Mouse (Mus musculus) MEL (cell line): ENCODE results near the gene AA467197. TPM values are rescaled to one million over a fixed set of nuclear protein-coding genes. Genes with fewer than 3 reads are reported as not detected.

ENCODE experiments used
- DNase-seq: peaks from one replicate; pipeline ENCODE4 v3.0.0; 2011; ENCODE audit warnings: low read depth, low spot score
- H3K27ac ChIP-seq: 2 replicates; pipeline ENCODE4 v1.5.1; 2012; ENCODE audit warnings: low read depth, mild to moderate bottlenecking, control low read depth, low read length, moderate library complexity; ENCODE audit not compliant: control insufficient read depth
- H3K27me3 ChIP-seq, 2 experiments: fragments of 150-350 bp in 1 of 2; sonication (generic) in 1 of 2; 2 replicates each; pipeline ENCODE4 v1.6.1; 2012; ENCODE audit warnings: low read length in 2 of 2, mild to moderate bottlenecking in 2 of 2, improper control_type of control experiment in 1 of 2, moderate library complexity in 1 of 2; ENCODE audit not compliant: insufficient read depth in 2 of 2, control insufficient read depth in 1 of 2
- H3K36me3 ChIP-seq, 2 experiments: 2 replicates each; pipeline ENCODE4 v1.6.1; 2012 to 2014; ENCODE audit warnings: low read length in 2 of 2, improper control_type of control experiment in 1 of 2, inconsistent platforms in 1 of 2, mild to moderate bottlenecking in 1 of 2; ENCODE audit not compliant: insufficient read depth in 2 of 2, control insufficient read depth in 1 of 2
- H3K4me1 ChIP-seq, 2 experiments: fragments of 150-350 bp in 1 of 2; sonication (generic) in 1 of 2; 2 replicates each; pipeline ENCODE4 v1.6.1; 2012; ENCODE audit warnings: low read length in 2 of 2, improper control_type of control experiment in 1 of 2, mild to moderate bottlenecking in 1 of 2; ENCODE audit not compliant: insufficient read depth in 2 of 2, control insufficient read depth in 1 of 2
- H3K4me3 ChIP-seq, 2 experiments: fragments of 150-350 bp in 1 of 2; sonication (generic) in 1 of 2; 2 replicates each; pipeline ENCODE4 v1.5.1; 2012; ENCODE audit warnings: low read depth in 2 of 2, low read length in 2 of 2, mild to moderate bottlenecking in 2 of 2, moderate library complexity in 2 of 2, control low read depth in 1 of 2, improper control_type of control experiment in 1 of 2; ENCODE audit not compliant: control insufficient read depth in 1 of 2, insufficient read depth in 1 of 2
- H3K79me2 ChIP-seq: 2 replicates; pipeline ENCODE4 v1.6.1; 2012; ENCODE audit warnings: mild to moderate bottlenecking, low read length, moderate library complexity; ENCODE audit not compliant: control insufficient read depth, poor library complexity, insufficient read depth
- H3K9ac ChIP-seq: 2 replicates; pipeline ENCODE4 v1.6.1; 2012; ENCODE audit warnings: low read depth, mild to moderate bottlenecking, control low read depth, low read length, moderate library complexity; ENCODE audit not compliant: control insufficient read depth, poor library complexity, severe bottlenecking
- H3K9me3 ChIP-seq: fragments of 150-350 bp; sonication (generic); replicated peaks from 2 replicates; pipeline ENCODE4 v1.6.1; 2012; ENCODE audit warnings: mild to moderate bottlenecking, low read length, improper control_type of control experiment, moderate library complexity; ENCODE audit not compliant: insufficient read depth
- BHLHE40 ChIP-seq: IDR thresholded peaks from 2 replicates; pipeline ENCODE4 v1.6.1; 2012; ENCODE audit warnings: low read depth, mild to moderate bottlenecking, inconsistent platforms, low read length, improper control_type of control experiment, borderline replicate concordance
- CHD1 ChIP-seq: IDR thresholded peaks from 2 replicates; pipeline ENCODE4 v1.6.1; 2012; ENCODE audit warnings: low read depth, mild to moderate bottlenecking, inconsistent platforms, low read length, improper control_type of control experiment
- CHD2 ChIP-seq: IDR thresholded peaks from 2 replicates; pipeline ENCODE4 v1.6.1; 2011; ENCODE audit warnings: low read length, improper control_type of control experiment
- CTCF ChIP-seq, 3 experiments: IDR thresholded peaks in 2 of 3; conservative IDR thresholded peaks in 1 of 3; 2 replicates each; pipeline ENCODE4 v1.5.1; 2011 to 2012; ENCODE audit warnings: low read length in 3 of 3, low read depth in 2 of 3, mild to moderate bottlenecking in 2 of 3, improper control_type of control experiment in 1 of 3, inconsistent platforms in 1 of 3, mixed read lengths in 1 of 3, moderate library complexity in 1 of 3; ENCODE audit not compliant: control insufficient read depth in 1 of 3, insufficient read depth in 1 of 3, poor library complexity in 1 of 3, severe bottlenecking in 1 of 3
- ELF1 ChIP-seq: IDR thresholded peaks from 2 replicates; pipeline ENCODE4 v1.6.1; 2014; ENCODE audit warnings: low read depth, mild to moderate bottlenecking, inconsistent platforms, low read length, improper control_type of control experiment, moderate library complexity
- EP300 ChIP-seq, 2 experiments: IDR thresholded peaks; 2 replicates each; pipeline ENCODE4 v1.6.1; 2011; ENCODE audit warnings: improper control_type of control experiment in 2 of 2, low read length in 2 of 2, low read depth in 1 of 2, mild to moderate bottlenecking in 1 of 2
- ETS1 ChIP-seq: IDR thresholded peaks from 2 replicates; pipeline ENCODE4 v1.6.1; 2012; ENCODE audit warnings: low read depth, mild to moderate bottlenecking, inconsistent platforms, low read length, improper control_type of control experiment, moderate library complexity
- KAT2A ChIP-seq: conservative IDR thresholded peaks from 2 replicates; pipeline ENCODE4 v1.6.1; 2012; ENCODE audit warnings: low read depth, low read length, improper control_type of control experiment, inconsistent platforms
- MAFK ChIP-seq: IDR thresholded peaks from 2 replicates; pipeline ENCODE4 v1.6.1; 2011; ENCODE audit warnings: low read depth, mild to moderate bottlenecking, low read length, improper control_type of control experiment, borderline replicate concordance
- MAZ ChIP-seq: IDR thresholded peaks from 2 replicates; pipeline ENCODE4 v1.6.1; 2012; ENCODE audit warnings: low read depth, mild to moderate bottlenecking, inconsistent platforms, low read length, improper control_type of control experiment
- MEF2A ChIP-seq: IDR thresholded peaks from 2 replicates; pipeline ENCODE4 v1.6.1; 2014; ENCODE audit warnings: low read depth, mild to moderate bottlenecking, inconsistent platforms, low read length, improper control_type of control experiment; ENCODE audit not compliant: poor library complexity, insufficient replicate concordance, severe bottlenecking; ENCODE audit errors: extremely low read depth
- MXI1 ChIP-seq: IDR thresholded peaks from 2 replicates; pipeline ENCODE4 v1.6.1; 2011; ENCODE audit warnings: mild to moderate bottlenecking, low read depth, low read length, improper control_type of control experiment
- MYB ChIP-seq: IDR thresholded peaks from 2 replicates; pipeline ENCODE4 v1.6.1; 2011; ENCODE audit warnings: mild to moderate bottlenecking, low read depth, low read length, improper control_type of control experiment
- NRF1 ChIP-seq: IDR thresholded peaks from 2 replicates; pipeline ENCODE4 v1.6.1; 2014; ENCODE audit warnings: low read depth, mild to moderate bottlenecking, inconsistent platforms, low read length, improper control_type of control experiment, moderate library complexity; ENCODE audit not compliant: poor library complexity, insufficient read depth, severe bottlenecking
- RAD21 ChIP-seq: IDR thresholded peaks from 2 replicates; pipeline ENCODE4 v1.6.1; 2011; ENCODE audit warnings: mild to moderate bottlenecking, low read depth, low read length, improper control_type of control experiment
- RCOR1 ChIP-seq: IDR thresholded peaks from 2 replicates; pipeline ENCODE4 v1.6.1; 2012; ENCODE audit warnings: low read depth, mild to moderate bottlenecking, inconsistent platforms, low read length, improper control_type of control experiment
- SIN3A ChIP-seq: IDR thresholded peaks from 2 replicates; pipeline ENCODE4 v1.6.1; 2012; ENCODE audit warnings: low read length, improper control_type of control experiment, inconsistent platforms
- TAL1 ChIP-seq: IDR thresholded peaks from 2 replicates; pipeline ENCODE4 v1.6.1; 2012; ENCODE audit warnings: mild to moderate bottlenecking, inconsistent platforms, low read length, moderate library complexity, mixed read lengths
- TCF12 ChIP-seq: IDR thresholded peaks from 2 replicates; pipeline ENCODE4 v1.6.1; 2014; ENCODE audit warnings: low read depth, mild to moderate bottlenecking, inconsistent platforms, low read length, improper control_type of control experiment, moderate library complexity
- UBTF ChIP-seq: IDR thresholded peaks from 2 replicates; pipeline ENCODE4 v1.6.1; 2012; ENCODE audit warnings: low read depth, mild to moderate bottlenecking, inconsistent platforms, low read length, improper control_type of control experiment, moderate library complexity, borderline replicate concordance; ENCODE audit not compliant: insufficient read depth
- ZKSCAN1 ChIP-seq: IDR thresholded peaks from 2 replicates; pipeline ENCODE4 v1.6.1; 2012; ENCODE audit warnings: low read depth, mild to moderate bottlenecking, inconsistent platforms, low read length, improper control_type of control experiment, moderate library complexity
- polyA plus RNA-seq, 2 experiments: library from polyadenylated mRNA; stranded (reverse) in 1 of 2; unstranded in 1 of 2; fragments of >175 nt in 1 of 2; fragments of >200 nt in 1 of 2; gene quantifications; 2 replicates each; pipeline versions ENCODE4 v1.2.1 to v1.2.4; 2012; ENCODE audit warnings: low replicate concordance in 2 of 2, low read depth in 1 of 2; ENCODE audit not compliant: insufficient read length in 2 of 2, insufficient read depth in 1 of 2, missing spikeins in 1 of 2
- total RNA-seq: library from RNA; depleted of rRNA; stranded (reverse); fragments of 300-350 nt; gene quantifications from 2 replicates; pipeline ENCODE4 v1.2.3, GENCODE M21; 2012

Gene AA467197
- total and polyA plus RNA-seq, 3 experiments: not detected

DNA sequence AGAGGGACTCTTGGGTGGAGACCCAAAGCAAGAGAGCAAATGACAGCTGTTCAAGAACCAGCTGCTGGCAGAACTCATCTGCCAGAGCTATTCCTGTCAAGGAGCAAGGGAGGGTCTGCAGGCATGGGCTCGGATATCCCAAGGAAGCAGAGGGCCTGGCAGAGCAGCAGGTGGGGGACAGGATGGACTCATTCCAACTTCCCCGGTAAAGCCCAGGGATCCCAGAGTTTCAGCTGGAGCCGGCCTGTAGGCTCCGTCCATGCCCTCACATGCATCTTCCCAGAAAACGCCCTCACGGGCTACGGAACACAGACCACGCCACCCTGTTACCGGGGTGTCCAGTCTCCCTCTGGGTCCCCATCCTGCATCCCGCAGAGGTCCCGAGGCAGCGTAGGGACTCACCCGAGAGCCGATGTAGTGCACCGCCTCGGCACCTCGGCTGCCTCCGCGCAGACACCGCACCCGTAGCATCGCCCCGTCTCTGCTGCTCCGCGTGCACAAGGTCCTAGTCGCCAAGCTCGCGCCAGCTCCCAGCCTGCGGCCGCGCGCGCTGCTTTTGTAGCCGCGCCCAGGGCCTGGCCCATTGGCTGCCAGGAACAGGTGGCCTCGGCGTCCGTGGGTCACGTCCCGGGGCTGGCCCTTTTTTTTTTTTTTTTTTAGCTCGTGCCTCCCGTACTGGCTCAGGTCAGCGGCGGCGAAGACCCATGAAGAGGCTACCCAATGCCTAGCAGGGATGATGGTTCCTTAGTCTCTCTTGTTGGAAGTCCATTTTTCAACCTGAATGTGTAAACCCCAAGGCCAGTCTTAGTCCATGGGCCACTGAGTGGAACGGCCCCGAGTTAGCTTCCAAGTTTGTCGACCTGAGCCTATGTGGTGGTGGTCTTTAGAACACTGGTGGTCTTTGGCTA is 25.8 kb upstream of the AA467197 start, which contains the start of gene Gatm:
TSS of gene Gatm (minus strand) at position 558 of the 908 bp plus-strand sequence.
- DNase-seq: no peak
- no peaks in the 10 kb centered on the region for H3K9me3 ChIP-seq
- no peaks in the 10 kb centered on the region for H3K4me1 ChIP-seq
- no peaks in the 10 kb centered on the region; a peak in 1 of 4 replicates for H3K27me3 ChIP-seq
- TF ChIP-seq CHD1: no peak
- no peak for TF ChIP-seq ELF1
- no peak for TF ChIP-seq ETS1
- TF ChIP-seq EP300 (IDR thresholded peaks at IDR 0.05; ENCODE audit: low read depth in 1 of 2, low read length in 2 of 2): no peak
- TF ChIP-seq BHLHE40: no peak
- no peak for TF ChIP-seq SIN3A
- TF ChIP-seq UBTF: no peak
- TF ChIP-seq TCF12: no peak
- TF ChIP-seq MAZ: no peak
- TF ChIP-seq CTCF (IDR thresholded peaks at IDR 0.05 in 2 of 3, conservative IDR thresholded peaks at IDR 0.05 in 1 of 3; ENCODE audit: control insufficient read depth in 1 of 3, insufficient read depth in 1 of 3, low read depth in 2 of 3, low read length in 3 of 3, poor library complexity in 1 of 3, severe bottlenecking in 1 of 3): no peak
- no peak for TF ChIP-seq ZKSCAN1
- no peak for TF ChIP-seq RAD21
- TF ChIP-seq CHD2: no peak
- H3K79me2 ChIP-seq: no peaks in the 10 kb centered on the region
- no peak within 1 kb of the TSS for H3K4me3 ChIP-seq
- H3K27ac ChIP-seq: no peak within 1 kb of the TSS
- H3K9ac ChIP-seq: no peak within 1 kb of the TSS
- H3K36me3 ChIP-seq: no peaks in the 10 kb centered on the region

DNA sequence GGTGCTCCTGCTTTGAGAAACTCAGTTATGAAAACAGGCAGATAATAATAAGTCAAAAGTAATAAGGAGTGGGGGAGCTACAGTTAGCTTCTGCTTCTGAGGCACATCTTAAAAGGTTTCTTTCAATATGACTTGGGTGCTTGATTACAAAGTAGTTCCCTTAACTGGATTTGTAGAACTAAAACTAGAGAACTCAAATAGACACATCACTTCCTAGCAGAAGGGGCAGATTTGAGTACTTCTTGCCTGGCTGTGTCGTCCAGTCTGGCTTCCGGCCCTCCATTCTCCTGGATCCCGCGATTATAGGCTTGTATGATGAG is 25.2 kb upstream of the AA467197 start:
- Histone ChIP-seq H3K27ac (no peak overlapping the region), H3K4me1 (no peaks in the 10 kb centered on the region), H3K79me2 (no peaks in the 10 kb centered on the region), H3K36me3 (no peaks in the 10 kb centered on the region), H3K9ac (no peak overlapping the region), H3K4me3 (no peak overlapping the region), H3K9me3 (no peaks in the 10 kb centered on the region), H3K27me3 (no peaks in the 10 kb centered on the region)
- no peak for TF ChIP-seq MAZ
- no peak for TF ChIP-seq RAD21
- no peak for TF ChIP-seq RCOR1
- TF ChIP-seq ETS1: no peak
- no peak for TF ChIP-seq EP300 (IDR thresholded peaks at IDR 0.05; ENCODE audit: low read depth in 1 of 2, low read length in 2 of 2)
- TF ChIP-seq TAL1: no peak
- TF ChIP-seq MYB: no peak
- no peak for TF ChIP-seq SIN3A
- TF ChIP-seq NRF1: no peak
- TF ChIP-seq MXI1: no peak
- no peak for TF ChIP-seq MAFK
- TF ChIP-seq BHLHE40: no peak
- no peak for TF ChIP-seq TCF12
- TF ChIP-seq UBTF: no peak
- no peak for TF ChIP-seq KAT2A
- no peak for TF ChIP-seq MEF2A
- no peak for DNase-seq
